Mouse (Mus musculus) stomach, embryonic 14.5 days (tissue): Measurements from ENCODE around the gene Slc48a1. TPM values are rescaled to one million over a fixed set of nuclear protein-coding genes. Genes with fewer than 3 reads are reported as not detected.
A peak's percentile ranks its signal among the peaks of the same experiment; 100 is the strongest.

Experiments used
- ATAC-seq: fragments of 200-750 bp; cut with Nextera tagmentation; 2 replicates; pipeline ENCODE4 v1.8.0; 2017; ENCODE audit warnings: low read depth, moderate TSS enrichment; ENCODE audit not compliant: insufficient number of reproducible peaks, insufficient read depth, low FRiP score
- H3K27ac ChIP-seq: fragments of 300-500 bp; sonication (generic); 2 replicates; pipeline ENCODE4 v1.5.1; 2014; ENCODE audit warnings: mild to moderate bottlenecking, low read length, moderate library complexity, mixed read lengths
- H3K27me3 ChIP-seq: fragments of 300-500 bp; sonication (generic); 2 replicates; pipeline ENCODE4 v1.6.1; 2014; ENCODE audit warnings: low read length, control low read depth, mixed read lengths; ENCODE audit not compliant: control insufficient read depth, insufficient read depth
- H3K36me3 ChIP-seq: fragments of 300-500 bp; sonication (generic); 2 replicates; pipeline ENCODE4 v1.6.1; 2014; ENCODE audit warnings: mild to moderate bottlenecking, control low read depth, low read length, moderate library complexity, mixed read lengths; ENCODE audit not compliant: control insufficient read depth, insufficient read depth
- H3K4me1 ChIP-seq: fragments of 300-500 bp; sonication (generic); 2 replicates; pipeline ENCODE4 v1.6.1; 2014; ENCODE audit warnings: low read length, control low read depth, mixed read lengths; ENCODE audit not compliant: control insufficient read depth, insufficient read depth
- H3K4me2 ChIP-seq: fragments of 300-500 bp; sonication (generic); replicated peaks from 2 replicates; pipeline ENCODE4 v1.6.1; 2014; ENCODE audit warnings: low read depth, low read length, control low read depth
- H3K4me3 ChIP-seq: fragments of 300-500 bp; sonication (generic); 2 replicates; pipeline ENCODE4 v1.5.1; 2014; ENCODE audit warnings: low read depth, low read length, control low read depth
- H3K9ac ChIP-seq: fragments of 300-500 bp; sonication (generic); replicated peaks from 2 replicates; pipeline ENCODE4 v1.6.1; 2014; ENCODE audit warnings: low read depth, mild to moderate bottlenecking, control low read depth, low read length, moderate library complexity, mixed read lengths
- H3K9me3 ChIP-seq: fragments of 300-500 bp; sonication (generic); 2 replicates; pipeline ENCODE4 v1.6.1; 2016; ENCODE audit warnings: low read depth, low read length, control low read depth; ENCODE audit not compliant: control insufficient read depth
- WGBS: fragments of 180-500 bp; shearing (Covaris S2); extraction: QIAGEN DNeasy Blood & Tissue Kit; methylation state at CpG from one replicate; pipeline ENCODE4 v1.1.7; 2014; 5-methylcytosine and 5-hydroxymethylcytosine counted together
- polyA plus RNA-seq: library from polyadenylated mRNA; unstranded; fragments of >200 nt; fragmentation: Nextera tagmentation; extraction: Ambion mirVana; gene quantifications from 2 replicates; pipeline ENCODE4 v1.2.1, GENCODE M21; 2014

Slc48a1 gene
- polyA plus RNA-seq, 1 experiment from 2014 or later, result 23.5 TPM

- ATAC-seq, result no peak
- H3K4me2 ChIP-seq, result no peak overlapping the region
- no peak overlapping the region for H3K27ac ChIP-seq
- WGBS, result 48% methylated on average over 5 of the region's 5 CpGs
- no peaks in the 10 kb centered on the region for H3K27me3 ChIP-seq
- peaks cover 22% of the 10 kb centered on the region for H3K4me1 ChIP-seq
- H3K9me3 ChIP-seq, result no peaks in the 10 kb centered on the region
- no peak overlapping the region for H3K9ac ChIP-seq
- peaks cover 10% of the 10 kb centered on the region for H3K36me3 ChIP-seq
- no peak overlapping the region for H3K4me3 ChIP-seq
Measured at GRCm38 (mm10) chr15:97814703-97815102, 36.4 kb downstream of the Slc48a1 start.

GRCm38 (mm10) chr15:97815254-97815653 lies 36.9 kb downstream of the Slc48a1 start:
- H3K27me3 ChIP-seq, result no peaks in the 10 kb centered on the region
- H3K4me1 ChIP-seq, result peaks cover 22% of the 10 kb centered on the region
- 83% methylated on average over 4 of the region's 4 CpGs for WGBS
- H3K4me2 ChIP-seq, result no peak overlapping the region
- H3K9me3 ChIP-seq, result no peaks in the 10 kb centered on the region
- no peak overlapping the region for H3K4me3 ChIP-seq
- H3K27ac ChIP-seq, result no peak overlapping the region
- no peak for ATAC-seq
- H3K36me3 ChIP-seq, result peaks cover 6% of the 10 kb centered on the region; the same call in 1 of the 2 replicates
- H3K9ac ChIP-seq, result no peak overlapping the region

- H3K4me1 ChIP-seq, result peaks cover 27% of the 10 kb centered on the region
- no peak for ATAC-seq
- 94% methylated on average over 17 of the region's 17 CpGs for WGBS
Measured at GRCm38 (mm10) chr15:97816199-97816994, 38.1 kb downstream of the Slc48a1 start.

GRCm38 (mm10) chr15:97819937-97820336 lies 41.6 kb downstream of the Slc48a1 start:
- no peaks in the 10 kb centered on the region for H3K27me3 ChIP-seq
- H3K27ac ChIP-seq, result no peak overlapping the region
- no peak for ATAC-seq
- no peak overlapping the region for H3K4me2 ChIP-seq
- H3K9me3 ChIP-seq, result no peaks in the 10 kb centered on the region
- 86% methylated on average over 9 of the region's 9 CpGs for WGBS
- H3K4me1 ChIP-seq, result peaks cover 36% of the 10 kb centered on the region
- no peak overlapping the region for H3K9ac ChIP-seq
- no peaks in the 10 kb centered on the region for H3K36me3 ChIP-seq
- H3K4me3 ChIP-seq, result no peak overlapping the region

More at GRCm38 (mm10) chr15:97816199-97816994, 38.1 kb downstream of the Slc48a1 start:
- Histone ChIP-seq H3K9ac (no peak overlapping the region), H3K4me3 (no peak overlapping the region), H3K4me2 (no peak overlapping the region), H3K27me3 (no peaks in the 10 kb centered on the region), H3K27ac (no peak overlapping the region), H3K9me3 (no peaks in the 10 kb centered on the region), H3K36me3 (peaks cover under 1% of the 10 kb centered on the region; the same call in 1 of the 2 replicates)

- peaks cover 51% of the 10 kb centered on the region for H3K4me1 ChIP-seq
- no peak overlapping the region for H3K4me2 ChIP-seq
- H3K9ac ChIP-seq, result no peak overlapping the region
- H3K4me3 ChIP-seq, result no peak overlapping the region
- no peaks in the 10 kb centered on the region for H3K36me3 ChIP-seq
- H3K27ac ChIP-seq, result peak overlapping the region; percentile 61; the same call in 1 of the 2 replicates
- WGBS, result 26% methylated on average over 10 of the region's 10 CpGs
- no peak for ATAC-seq
- H3K27me3 ChIP-seq, result no peaks in the 10 kb centered on the region
- H3K9me3 ChIP-seq, result no peaks in the 10 kb centered on the region
Measured at GRCm38 (mm10) chr15:97821321-97821982, 43.1 kb downstream of the Slc48a1 start.

- Histone ChIP-seq H3K4me3 (no peak overlapping the region), H3K27ac (peak overlapping the region; percentile 61; the same call in 1 of the 2 replicates), H3K36me3 (no peaks in the 10 kb centered on the region), H3K27me3 (no peaks in the 10 kb centered on the region), H3K4me2 (no peak overlapping the region), H3K9me3 (no peaks in the 10 kb centered on the region), H3K4me1 (peaks cover 52% of the 10 kb centered on the region), H3K9ac (no peak overlapping the region)
- 57% methylated on average over 6 of the region's 6 CpGs for WGBS
- ATAC-seq, result no peak
Measured at GRCm38 (mm10) chr15:97821983-97822363, 43.7 kb downstream of the Slc48a1 start.

- no peak overlapping the region for H3K4me3 ChIP-seq
- H3K27ac ChIP-seq, result no peak overlapping the region
- H3K36me3 ChIP-seq, result no peaks in the 10 kb centered on the region
- H3K9ac ChIP-seq, result no peak overlapping the region
- WGBS, result 40% methylated on average over 11 of the region's 12 CpGs
- ATAC-seq, result no peak
- H3K27me3 ChIP-seq, result no peaks in the 10 kb centered on the region
- no peak overlapping the region for H3K4me2 ChIP-seq
- peaks cover 55% of the 10 kb centered on the region for H3K4me1 ChIP-seq
- H3K9me3 ChIP-seq, result no peaks in the 10 kb centered on the region
Measured at GRCm38 (mm10) chr15:97822545-97823228, 44.4 kb downstream of the Slc48a1 start.

- Histone ChIP-seq H3K9ac (no peak overlapping the region), H3K36me3 (no peaks in the 10 kb centered on the region), H3K27ac (no peak overlapping the region), H3K27me3 (no peaks in the 10 kb centered on the region), H3K4me2 (no peak overlapping the region), H3K4me3 (no peak overlapping the region), H3K9me3 (no peaks in the 10 kb centered on the region), H3K4me1 (peaks cover 62% of the 10 kb centered on the region)
- ATAC-seq, result no peak
- 86% methylated on average over 12 of the region's 12 CpGs for WGBS
Measured at GRCm38 (mm10) chr15:97823479-97823878, 45.2 kb downstream of the Slc48a1 start.
